ENCODE assay signal across 27 mouse cellular contexts in genomic region chr15:100288980-100289379, GRCm38 (mm10). TPM values are rescaled to one million over a fixed set of nuclear protein-coding genes. Genes with fewer than 3 reads are reported as not detected.
DNase-seq lines count a peak whose midpoint lies in the region; ATAC-seq and TF ChIP-seq lines count a peak whose summit lies in the region.
"Had no signal": no experiment of that assay in that cellular context is flagged by ENCODE, and none has a peak within 500 bp of the region (broad histone marks: within the 10 kb centered on the region; RNA-seq: fewer than 3 reads in every experiment).

No protein-coding gene starts in this region.

- no peaks in the 10 kb centered on the region for H3K27me3 ChIP-seq in intestine, embryonic 16.5 days (replicated peaks; ENCODE audit: control insufficient read depth, insufficient read depth, low read length)
- H3K27me3 ChIP-seq in intestine, embryonic 15.5 days (replicated peaks), result no peaks in the 10 kb centered on the region
- no peaks in the 10 kb centered on the region for H3K27me3 ChIP-seq in intestine, postnatal 0 days (replicated peaks; ENCODE audit: control insufficient read depth, insufficient read depth, low read length)
- H3K27me3 ChIP-seq: CH12.LX, Patski had no signal

- TF ChIP-seq CTCF in intestine, postnatal 0 days (IDR thresholded peaks at IDR 0.05; ENCODE audit: low read depth), result no peak

- H3K9me3 ChIP-seq in intestine, embryonic 16.5 days (ENCODE audit: control insufficient read depth, low read length), result no peaks in the 10 kb centered on the region
- no peaks in the 10 kb centered on the region for H3K9me3 ChIP-seq in intestine, embryonic 15.5 days
- H3K9me3 ChIP-seq in intestine, postnatal 0 days (ENCODE audit: control insufficient read depth), result no peaks in the 10 kb centered on the region
- H3K9me3 ChIP-seq: G1E had no signal

- 84% methylated on average over 6 of the region's 6 CpGs for WGBS in intestine, embryonic 16.5 days
- 79% methylated on average over 6 of the region's 6 CpGs for WGBS in intestine, embryonic 15.5 days
- 61% methylated on average over 6 of the region's 6 CpGs for WGBS in intestine, postnatal 0 days
- 47% methylated on average over 6 of the region's 6 CpGs for WGBS in large intestine, adult 2 months

- no peak overlapping the region for H3K4me3 ChIP-seq in intestine, embryonic 16.5 days (ENCODE audit: low read length)
- H3K4me3 ChIP-seq in intestine, embryonic 15.5 days (replicated peaks), result no peak overlapping the region
- no peak overlapping the region for H3K4me3 ChIP-seq in intestine, postnatal 0 days (ENCODE audit: low read depth, low read length)

- no peaks in the 10 kb centered on the region for H3K4me1 ChIP-seq in intestine, embryonic 16.5 days (ENCODE audit: control insufficient read depth, insufficient read depth, low read length)
- no peaks in the 10 kb centered on the region for H3K4me1 ChIP-seq in intestine, embryonic 15.5 days (replicated peaks)
- H3K4me1 ChIP-seq in intestine, postnatal 0 days (replicated peaks; ENCODE audit: control insufficient read depth, insufficient read depth, low read length), result no peaks in the 10 kb centered on the region

- peak; percentile 52 for ATAC-seq in intestine, embryonic 16.5 days
- no peak for ATAC-seq in intestine, embryonic 15.5 days
- peak; percentile 73; the same call in 1 of the 2 replicates for ATAC-seq in intestine, postnatal 0 days
- ATAC-seq in erythroid progenitor cell, adult 5-6 weeks (replicated peaks; ENCODE audit: low FRiP score, poor library complexity, severe bottlenecking), result no peak
- ATAC-seq in granulocyte monocyte progenitor cell, adult 5-6 weeks (replicated peaks; ENCODE audit: poor library complexity, severe bottlenecking), result no peak
- ATAC-seq: activated CD4-positive, CD25-positive, alpha-beta regulatory T cell, adult 4 months; CD4-positive, CD25-positive, alpha-beta regulatory T cell, adult 4 months; Patski had no signal

- H3K27ac ChIP-seq in intestine, embryonic 16.5 days (ENCODE audit: low read length), result no peak overlapping the region
- H3K27ac ChIP-seq in intestine, embryonic 15.5 days, result no peak overlapping the region
- peak overlapping the region; percentile 23; the same call in 1 of the 2 replicates for H3K27ac ChIP-seq in intestine, postnatal 0 days (ENCODE audit: low read depth, low read length)

- intact Hi-C loops in heart, postnatal 14 days (cut with DNase I), result no loop called here

- H3K36me3 ChIP-seq in intestine, embryonic 16.5 days (ENCODE audit: control insufficient read depth, insufficient read depth, low read length), result no peaks in the 10 kb centered on the region
- no peaks in the 10 kb centered on the region for H3K36me3 ChIP-seq in intestine, embryonic 15.5 days
- H3K36me3 ChIP-seq in intestine, postnatal 0 days (ENCODE audit: control insufficient read depth, insufficient read depth), result no peaks in the 10 kb centered on the region
- H3K36me3 ChIP-seq: G1E had no signal

- DNase-seq in heart, adult 11 months, result peak; percentile 45
- DNase-seq in heart, postnatal 14 days, result no peak
- DNase-seq in large intestine, adult 2 months (ENCODE audit: low read depth, low spot score), result peak; percentile 77
- DNase-seq: adrenal gland, adult 2 months; adrenal gland, adult 8-10 months; adrenal gland, postnatal 10 days; adrenal gland, postnatal 14 days; adrenal gland, postnatal 25 days; adrenal gland, postnatal 36 days; B cell, adult 2 months; cerebellum, adult 11 months; cerebellum, adult 11-12 months had no signal

- no peak overlapping the region for H3K4me2 ChIP-seq in intestine, embryonic 16.5 days (ENCODE audit: low read depth, low read length)
- no peak overlapping the region for H3K4me2 ChIP-seq in intestine, embryonic 15.5 days (replicated peaks)
- no peak overlapping the region for H3K4me2 ChIP-seq in intestine, postnatal 0 days (replicated peaks; ENCODE audit: low read depth)

- no peak overlapping the region for H3K9ac ChIP-seq in intestine, embryonic 16.5 days (ENCODE audit: low read depth, low read length)
- no peak overlapping the region for H3K9ac ChIP-seq in intestine, embryonic 15.5 days
- H3K9ac ChIP-seq in intestine, postnatal 0 days (ENCODE audit: low read depth, low read length), result no peak overlapping the region

RNA-seq across cellular contexts. Expression of gene Tmprss12, which starts 8.3 kb away (rescaled TPM):
- total RNA-seq in heart, postnatal 14 days (2021), result not detected
- polyA plus RNA-seq in intestine, embryonic 16.5 days (2015; fragmentation: Nextera tagmentation; extraction: Ambion mirVana), result not detected in 2 replicates
- not detected in 2 replicates for polyA plus RNA-seq in intestine, embryonic 15.5 days (2015; fragmentation: Nextera tagmentation; extraction: Ambion mirVana)
- polyA plus RNA-seq in intestine, postnatal 0 days (2015; fragmentation: Nextera tagmentation; extraction: Ambion mirVana), result not detected in 2 replicates
- polyA plus RNA-seq in large intestine, adult 2 months (2012; rRNA removed), result not detected in 2 replicates
- not detected in 2 replicates for total RNA-seq in erythroid progenitor cell, adult 5-6 weeks (2015; ENCODE audit: low replicate concordance)
- not detected in 2 replicates for total RNA-seq in erythroid progenitor cell, adult 5-6 weeks (2017; ENCODE audit: low replicate concordance)
- not detected in 2 replicates for total RNA-seq in granulocyte monocyte progenitor cell, adult 5-6 weeks (2014; fragmentation: Nextera tagmentation)
- not detected in 2 replicates for total RNA-seq in granulocyte monocyte progenitor cell, adult 5-6 weeks (2017)
- total RNA-seq: adrenal gland, adult 18-20 months; adrenal gland, adult 2 months; adrenal gland, adult 8-10 months; adrenal gland, postnatal 10 days; adrenal gland, postnatal 14 days; adrenal gland, postnatal 25 days; adrenal gland, postnatal 36 days; adrenal gland, postnatal 4 days; CH12.LX; G1E; MEL had no signal
- polyA plus RNA-seq: activated CD4-positive, CD25-positive, alpha-beta regulatory T cell, adult 4 months; adrenal gland, adult 2 months; brain, embryonic 14.5 days; C2C12; CD4-positive, CD25-positive, alpha-beta regulatory T cell, adult 4 months; G1E; Patski had no signal

RNA-seq across cellular contexts. Expression of gene Mettl7a1, which starts 15.0 kb away (rescaled TPM):
- total RNA-seq in heart, postnatal 14 days (2021), result 10 to 100 TPM; 29.3 to 40.9 TPM
- 5.9 and 7.4 TPM in 2 replicates for polyA plus RNA-seq in intestine, embryonic 16.5 days (2015; fragmentation: Nextera tagmentation; extraction: Ambion mirVana)
- polyA plus RNA-seq in intestine, embryonic 15.5 days (2015; fragmentation: Nextera tagmentation; extraction: Ambion mirVana), result 4.2 and 4.6 TPM in 2 replicates
- 6.5 and 6.8 TPM in 2 replicates for polyA plus RNA-seq in intestine, postnatal 0 days (2015; fragmentation: Nextera tagmentation; extraction: Ambion mirVana)
- 22.8 and 24.8 TPM in 2 replicates for polyA plus RNA-seq in large intestine, adult 2 months (2012; rRNA removed)
- total RNA-seq in erythroid progenitor cell, adult 5-6 weeks (2015; ENCODE audit: low replicate concordance), result 36.4 and 54.1 TPM in 2 replicates
- total RNA-seq in erythroid progenitor cell, adult 5-6 weeks (2017; ENCODE audit: low replicate concordance), result 117 and 127 TPM in 2 replicates
- 24.4 and 27.4 TPM in 2 replicates for total RNA-seq in granulocyte monocyte progenitor cell, adult 5-6 weeks (2014; fragmentation: Nextera tagmentation)
- 50.9 and 53.6 TPM in 2 replicates for total RNA-seq in granulocyte monocyte progenitor cell, adult 5-6 weeks (2017)

RNA-seq across cellular contexts. Expression of gene Mettl7a3, which starts 45.7 kb away (rescaled TPM):
- not detected for total RNA-seq in heart, postnatal 14 days (2021)
- not detected in 2 replicates for polyA plus RNA-seq in intestine, embryonic 16.5 days (2015; fragmentation: Nextera tagmentation; extraction: Ambion mirVana)
- polyA plus RNA-seq in intestine, embryonic 15.5 days (2015; fragmentation: Nextera tagmentation; extraction: Ambion mirVana), result 0.21 TPM in 1 of 2 replicates, not detected in the other
- polyA plus RNA-seq in intestine, postnatal 0 days (2015; fragmentation: Nextera tagmentation; extraction: Ambion mirVana), result not detected in 2 replicates
- polyA plus RNA-seq in large intestine, adult 2 months (2012; rRNA removed), result not detected in 2 replicates
- not detected in 2 replicates for total RNA-seq in erythroid progenitor cell, adult 5-6 weeks (2015; ENCODE audit: low replicate concordance)
- not detected in 2 replicates for total RNA-seq in erythroid progenitor cell, adult 5-6 weeks (2017; ENCODE audit: low replicate concordance)
- not detected in 2 replicates for total RNA-seq in granulocyte monocyte progenitor cell, adult 5-6 weeks (2014; fragmentation: Nextera tagmentation)
- not detected in 2 replicates for total RNA-seq in granulocyte monocyte progenitor cell, adult 5-6 weeks (2017)
- total RNA-seq: adrenal gland, postnatal 14 days; adrenal gland, postnatal 25 days; adrenal gland, postnatal 36 days; CH12.LX had no signal
- polyA plus RNA-seq: activated CD4-positive, CD25-positive, alpha-beta regulatory T cell, adult 4 months; C2C12; G1E had no signal

Comparison
In these comparisons a context has a peak if more than half of its experiments do, and no peak if none do; other contexts are left out.
1. DNase-seq: peak in heart, adult 11 months (single experiment) and large intestine, adult 2 months (single experiment); none in heart, postnatal 14 days (0 of 2).
2. ATAC-seq: peak in intestine, embryonic 16.5 days (single experiment) and intestine, postnatal 0 days (single experiment); none in intestine, embryonic 15.5 days (single experiment), erythroid progenitor cell, adult 5-6 weeks (single experiment) and granulocyte monocyte progenitor cell, adult 5-6 weeks (single experiment).